Mouse (Mus musculus) olfactory bulb, adult 2 months (tissue): ENCODE data around the gene Chrm1.

Source experiments
- CTCF ChIP-seq: fragments of 200-500 bp; IDR thresholded peaks from 2 replicates; pipeline ENCODE4 v1.5.1; 2012; ENCODE audit warnings: low read depth, mild to moderate bottlenecking, low read length, moderate library complexity; ENCODE audit not compliant: insufficient read depth
- POLR2A ChIP-seq: fragments of 200-500 bp; IDR thresholded peaks from 2 replicates; pipeline ENCODE4 v1.6.1; 2012; ENCODE audit warnings: mild to moderate bottlenecking, low read depth, low read length, moderate library complexity; ENCODE audit not compliant: insufficient read depth

DNA sequence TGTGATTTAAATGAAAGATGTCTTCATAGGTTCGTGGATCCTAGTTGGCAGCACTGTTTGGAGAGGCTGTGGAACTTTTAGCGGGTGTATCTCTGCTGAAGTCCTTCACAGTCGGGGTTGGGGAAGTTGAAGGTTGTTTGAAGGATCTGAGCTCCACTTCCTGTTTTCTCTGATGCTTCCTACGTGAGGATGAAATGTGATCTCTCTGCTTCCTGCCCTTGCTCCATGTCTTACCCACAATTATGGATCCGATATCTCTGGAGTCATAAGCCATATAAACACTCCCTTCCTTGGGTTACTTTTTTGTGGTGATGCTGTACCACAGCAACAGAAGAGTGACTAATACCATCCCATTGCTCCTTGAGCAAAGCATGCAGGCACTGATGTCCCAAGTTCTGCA, 21.5 kb upstream of the Chrm1 start:
- TF ChIP-seq POLR2A (no peak), CTCF (no peak)
